Mouse (Mus musculus) MEL (cell line): ENCODE results near the gene Inafm2. TPM values are rescaled to one million over a fixed set of nuclear protein-coding genes. Genes with fewer than 3 reads are reported as not detected.
A peak's percentile ranks its signal among the peaks of the same experiment; 100 is the strongest.

Experiments used
- DNase-seq: peaks from one replicate; pipeline ENCODE4 v3.0.0; 2011; ENCODE audit warnings: low read depth, low spot score
- H3K27ac ChIP-seq: 2 replicates; pipeline ENCODE4 v1.5.1; 2012; ENCODE audit warnings: low read depth, mild to moderate bottlenecking, control low read depth, low read length, moderate library complexity; ENCODE audit not compliant: control insufficient read depth
- H3K27me3 ChIP-seq, 2 experiments: fragments of 150-350 bp in 1 of 2; sonication (generic) in 1 of 2; 2 replicates each; pipeline ENCODE4 v1.6.1; 2012; ENCODE audit warnings: low read length in 2 of 2, mild to moderate bottlenecking in 2 of 2, improper control_type of control experiment in 1 of 2, moderate library complexity in 1 of 2; ENCODE audit not compliant: insufficient read depth in 2 of 2, control insufficient read depth in 1 of 2
- H3K36me3 ChIP-seq, 2 experiments: 2 replicates each; pipeline ENCODE4 v1.6.1; 2012 to 2014; ENCODE audit warnings: low read length in 2 of 2, improper control_type of control experiment in 1 of 2, inconsistent platforms in 1 of 2, mild to moderate bottlenecking in 1 of 2; ENCODE audit not compliant: insufficient read depth in 2 of 2, control insufficient read depth in 1 of 2
- H3K4me1 ChIP-seq, 2 experiments: fragments of 150-350 bp in 1 of 2; sonication (generic) in 1 of 2; 2 replicates each; pipeline ENCODE4 v1.6.1; 2012; ENCODE audit warnings: low read length in 2 of 2, improper control_type of control experiment in 1 of 2, mild to moderate bottlenecking in 1 of 2; ENCODE audit not compliant: insufficient read depth in 2 of 2, control insufficient read depth in 1 of 2
- H3K4me3 ChIP-seq, 2 experiments: fragments of 150-350 bp in 1 of 2; sonication (generic) in 1 of 2; 2 replicates each; pipeline ENCODE4 v1.5.1; 2012; ENCODE audit warnings: low read depth in 2 of 2, low read length in 2 of 2, mild to moderate bottlenecking in 2 of 2, moderate library complexity in 2 of 2, control low read depth in 1 of 2, improper control_type of control experiment in 1 of 2; ENCODE audit not compliant: control insufficient read depth in 1 of 2, insufficient read depth in 1 of 2
- H3K79me2 ChIP-seq: 2 replicates; pipeline ENCODE4 v1.6.1; 2012; ENCODE audit warnings: mild to moderate bottlenecking, low read length, moderate library complexity; ENCODE audit not compliant: control insufficient read depth, poor library complexity, insufficient read depth
- H3K9ac ChIP-seq: 2 replicates; pipeline ENCODE4 v1.6.1; 2012; ENCODE audit warnings: low read depth, mild to moderate bottlenecking, control low read depth, low read length, moderate library complexity; ENCODE audit not compliant: control insufficient read depth, poor library complexity, severe bottlenecking
- H3K9me3 ChIP-seq: fragments of 150-350 bp; sonication (generic); replicated peaks from 2 replicates; pipeline ENCODE4 v1.6.1; 2012; ENCODE audit warnings: mild to moderate bottlenecking, low read length, improper control_type of control experiment, moderate library complexity; ENCODE audit not compliant: insufficient read depth
- BHLHE40 ChIP-seq: IDR thresholded peaks from 2 replicates; pipeline ENCODE4 v1.6.1; 2012; ENCODE audit warnings: low read depth, mild to moderate bottlenecking, inconsistent platforms, low read length, improper control_type of control experiment, borderline replicate concordance
- CHD1 ChIP-seq: IDR thresholded peaks from 2 replicates; pipeline ENCODE4 v1.6.1; 2012; ENCODE audit warnings: low read depth, mild to moderate bottlenecking, inconsistent platforms, low read length, improper control_type of control experiment
- CHD2 ChIP-seq: IDR thresholded peaks from 2 replicates; pipeline ENCODE4 v1.6.1; 2011; ENCODE audit warnings: low read length, improper control_type of control experiment
- E2F4 ChIP-seq: IDR thresholded peaks from 2 replicates; pipeline ENCODE4 v1.6.1; 2011; ENCODE audit warnings: low read depth, low read length, improper control_type of control experiment, borderline replicate concordance
- ELF1 ChIP-seq: IDR thresholded peaks from 2 replicates; pipeline ENCODE4 v1.6.1; 2014; ENCODE audit warnings: low read depth, mild to moderate bottlenecking, inconsistent platforms, low read length, improper control_type of control experiment, moderate library complexity
- EP300 ChIP-seq, 2 experiments: IDR thresholded peaks; 2 replicates each; pipeline ENCODE4 v1.6.1; 2011; ENCODE audit warnings: improper control_type of control experiment in 2 of 2, low read length in 2 of 2, low read depth in 1 of 2, mild to moderate bottlenecking in 1 of 2
- ETS1 ChIP-seq: IDR thresholded peaks from 2 replicates; pipeline ENCODE4 v1.6.1; 2012; ENCODE audit warnings: low read depth, mild to moderate bottlenecking, inconsistent platforms, low read length, improper control_type of control experiment, moderate library complexity
- GABPA ChIP-seq: IDR thresholded peaks from 2 replicates; pipeline ENCODE4 v1.6.1; 2012; ENCODE audit warnings: low read depth, mild to moderate bottlenecking, inconsistent platforms, low read length, improper control_type of control experiment, moderate library complexity
- GATA1 ChIP-seq: IDR thresholded peaks from 2 replicates; pipeline ENCODE4 v1.6.1; 2011; ENCODE audit warnings: low read depth, low read length, improper control_type of control experiment
- JUND ChIP-seq: IDR thresholded peaks from 2 replicates; pipeline ENCODE4 v1.6.1; 2011; ENCODE audit warnings: low read depth, mild to moderate bottlenecking, improper control_type of control experiment, low read length
- MAFK ChIP-seq: IDR thresholded peaks from 2 replicates; pipeline ENCODE4 v1.6.1; 2011; ENCODE audit warnings: low read depth, mild to moderate bottlenecking, low read length, improper control_type of control experiment, borderline replicate concordance
- MAX ChIP-seq: IDR thresholded peaks from 2 replicates; pipeline ENCODE4 v1.6.1; 2011; ENCODE audit warnings: low read length, improper control_type of control experiment
- MAZ ChIP-seq: IDR thresholded peaks from 2 replicates; pipeline ENCODE4 v1.6.1; 2012; ENCODE audit warnings: low read depth, mild to moderate bottlenecking, inconsistent platforms, low read length, improper control_type of control experiment
- MEF2A ChIP-seq: IDR thresholded peaks from 2 replicates; pipeline ENCODE4 v1.6.1; 2014; ENCODE audit warnings: low read depth, mild to moderate bottlenecking, inconsistent platforms, low read length, improper control_type of control experiment; ENCODE audit not compliant: poor library complexity, insufficient replicate concordance, severe bottlenecking; ENCODE audit errors: extremely low read depth
- MYB ChIP-seq: IDR thresholded peaks from 2 replicates; pipeline ENCODE4 v1.6.1; 2011; ENCODE audit warnings: mild to moderate bottlenecking, low read depth, low read length, improper control_type of control experiment
- MYC ChIP-seq: IDR thresholded peaks from 2 replicates; pipeline ENCODE4 v1.6.1; 2011; ENCODE audit warnings: low read depth, mild to moderate bottlenecking, low read length, improper control_type of control experiment, moderate library complexity
- NELFE ChIP-seq: IDR thresholded peaks from 2 replicates; pipeline ENCODE4 v1.6.1; 2011; ENCODE audit warnings: low read depth, low read length, improper control_type of control experiment
- NRF1 ChIP-seq: IDR thresholded peaks from 2 replicates; pipeline ENCODE4 v1.6.1; 2014; ENCODE audit warnings: low read depth, mild to moderate bottlenecking, inconsistent platforms, low read length, improper control_type of control experiment, moderate library complexity; ENCODE audit not compliant: poor library complexity, insufficient read depth, severe bottlenecking
- POLR2A ChIP-seq, 2 experiments: IDR thresholded peaks; 2 replicates each; pipeline ENCODE4 v1.6.1; 2011 to 2012; ENCODE audit warnings: low read length in 2 of 2, mild to moderate bottlenecking in 2 of 2, control low read depth in 1 of 2, improper control_type of control experiment in 1 of 2, low read depth in 1 of 2, moderate library complexity in 1 of 2; ENCODE audit not compliant: control insufficient read depth in 1 of 2, insufficient read depth in 1 of 2, poor library complexity in 1 of 2
- POLR2AphosphoS5 ChIP-seq: IDR thresholded peaks from 2 replicates; pipeline ENCODE4 v1.6.1; 2012; ENCODE audit warnings: low read depth, borderline replicate concordance, mild to moderate bottlenecking, inconsistent platforms, low read length, moderate library complexity, mixed read lengths
- RCOR1 ChIP-seq: IDR thresholded peaks from 2 replicates; pipeline ENCODE4 v1.6.1; 2012; ENCODE audit warnings: low read depth, mild to moderate bottlenecking, inconsistent platforms, low read length, improper control_type of control experiment
- SIN3A ChIP-seq: IDR thresholded peaks from 2 replicates; pipeline ENCODE4 v1.6.1; 2012; ENCODE audit warnings: low read length, improper control_type of control experiment, inconsistent platforms
- TAL1 ChIP-seq: IDR thresholded peaks from 2 replicates; pipeline ENCODE4 v1.6.1; 2012; ENCODE audit warnings: mild to moderate bottlenecking, inconsistent platforms, low read length, moderate library complexity, mixed read lengths
- TBP ChIP-seq: IDR thresholded peaks from 2 replicates; pipeline ENCODE4 v1.8.0; 2011; ENCODE audit warnings: low read depth, low read length, improper control_type of control experiment
- TCF12 ChIP-seq: IDR thresholded peaks from 2 replicates; pipeline ENCODE4 v1.6.1; 2014; ENCODE audit warnings: low read depth, mild to moderate bottlenecking, inconsistent platforms, low read length, improper control_type of control experiment, moderate library complexity
- UBTF ChIP-seq: IDR thresholded peaks from 2 replicates; pipeline ENCODE4 v1.6.1; 2012; ENCODE audit warnings: low read depth, mild to moderate bottlenecking, inconsistent platforms, low read length, improper control_type of control experiment, moderate library complexity, borderline replicate concordance; ENCODE audit not compliant: insufficient read depth
- ZC3H11A ChIP-seq: IDR thresholded peaks from 2 replicates; pipeline ENCODE4 v1.6.1; 2012; ENCODE audit warnings: low read depth, mild to moderate bottlenecking, inconsistent platforms, low read length, improper control_type of control experiment
- ZKSCAN1 ChIP-seq: IDR thresholded peaks from 2 replicates; pipeline ENCODE4 v1.6.1; 2012; ENCODE audit warnings: low read depth, mild to moderate bottlenecking, inconsistent platforms, low read length, improper control_type of control experiment, moderate library complexity
- ZMIZ1 ChIP-seq: IDR thresholded peaks from 2 replicates; pipeline ENCODE4 v1.6.1; 2012; ENCODE audit warnings: low read depth, mild to moderate bottlenecking, inconsistent platforms, low read length, improper control_type of control experiment, moderate library complexity
- polyA plus RNA-seq, 2 experiments: library from polyadenylated mRNA; stranded (reverse) in 1 of 2; unstranded in 1 of 2; fragments of >175 nt in 1 of 2; fragments of >200 nt in 1 of 2; gene quantifications; 2 replicates each; pipeline versions ENCODE4 v1.2.1 to v1.2.4; 2012; ENCODE audit warnings: low replicate concordance in 2 of 2, low read depth in 1 of 2; ENCODE audit not compliant: insufficient read length in 2 of 2, insufficient read depth in 1 of 2, missing spikeins in 1 of 2
- total RNA-seq: library from RNA; depleted of rRNA; stranded (reverse); fragments of 300-350 nt; gene quantifications from 2 replicates; pipeline ENCODE4 v1.2.3, GENCODE M21; 2012

The Inafm2 gene
- total and polyA plus RNA-seq, 3 experiments: 8.6 to 14.5 TPM; not detected in 1

DNA sequence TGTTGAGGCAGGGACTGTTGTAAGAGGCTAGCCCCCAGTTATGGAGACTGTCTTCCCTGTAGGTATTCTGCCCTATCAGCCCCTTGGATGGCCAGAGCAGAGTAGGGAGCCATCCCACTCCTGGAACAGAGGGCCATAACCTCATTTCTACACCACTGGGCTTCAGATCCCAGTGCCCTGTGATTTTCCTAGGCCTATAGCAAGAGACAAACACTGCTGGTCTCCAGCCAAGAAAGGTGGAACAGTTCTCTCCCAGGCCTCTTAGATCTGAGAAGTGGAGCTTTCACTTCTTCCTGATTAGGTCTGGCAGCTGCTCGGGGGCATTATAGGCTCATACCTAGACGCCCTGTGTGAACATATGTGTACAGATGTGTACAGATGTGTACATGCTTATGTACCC lies 30.7 kb downstream of the Inafm2 start:
- Histone ChIP-seq H3K4me1 (peaks cover 13 to 48% of the 10 kb centered on the region in 2 experiments), H3K9me3 (no peaks in the 10 kb centered on the region), H3K36me3 (peaks cover 0 to 13% of the 10 kb centered on the region in 2 experiments; a peak in 2 of 4 replicates), H3K27me3 (no peaks in the 10 kb centered on the region), H3K27ac (no peak overlapping the region), H3K9ac (no peak overlapping the region), H3K4me3 (no peak overlapping the region), H3K79me2 (no peaks in the 10 kb centered on the region)
- DNase-seq: no peak
- TF ChIP-seq CHD1: no peak
- TF ChIP-seq EP300 (IDR thresholded peaks at IDR 0.05; ENCODE audit: low read depth in 1 of 2, low read length in 2 of 2): no peak
- TF ChIP-seq NRF1: no peak
- no peak for TF ChIP-seq POLR2A (IDR thresholded peaks at IDR 0.05; ENCODE audit: control insufficient read depth in 1 of 2, insufficient read depth in 1 of 2, low read depth in 1 of 2, low read length in 2 of 2, poor library complexity in 1 of 2)
- TF ChIP-seq GABPA: no peak
- no peak for TF ChIP-seq UBTF
- no peak for TF ChIP-seq TCF12
- no peak for TF ChIP-seq SIN3A
- no peak for TF ChIP-seq POLR2AphosphoS5
- no peak for TF ChIP-seq TBP
- no peak for TF ChIP-seq E2F4
- TF ChIP-seq ZC3H11A: no peak
- TF ChIP-seq MYC: no peak
- TF ChIP-seq CHD2: no peak
- TF ChIP-seq MAFK: no peak
- TF ChIP-seq MAX: no peak
- no peak for TF ChIP-seq ELF1
- TF ChIP-seq NELFE: no peak
- no peak for TF ChIP-seq MEF2A
- no peak for TF ChIP-seq ZKSCAN1

DNA sequence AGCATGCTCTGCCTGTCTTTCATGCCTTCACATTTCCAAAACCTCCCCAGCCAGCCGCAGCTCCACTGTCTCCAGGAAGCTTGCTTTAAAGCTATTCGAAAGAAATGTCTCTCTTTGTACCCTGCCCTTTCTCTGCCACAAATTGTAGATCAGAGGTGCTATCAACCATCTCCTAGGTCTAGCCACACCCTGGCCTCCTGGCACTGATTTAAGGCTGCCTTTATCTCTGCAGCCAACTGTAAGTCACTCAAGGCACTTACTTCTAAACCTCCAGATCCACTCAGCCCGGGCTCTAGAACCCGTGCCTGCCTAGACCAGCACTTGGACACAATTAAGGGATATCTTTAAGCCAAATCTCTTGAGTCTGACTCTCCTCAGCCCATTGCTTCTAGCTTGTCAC lies 32.9 kb downstream of the Inafm2 start:
- DNase-seq: peak; percentile 83
- Histone ChIP-seq H3K9ac (0 out of 2 replicates have a peak overlapping the region, but pooled peaks have one; percentile 8), H3K36me3 (peaks cover 0 to 25% of the 10 kb centered on the region in 2 experiments; a peak in 2 of 4 replicates), H3K79me2 (no peaks in the 10 kb centered on the region), H3K4me3 (peak overlapping the region in 1 of 2 experiments; percentile 14; a peak in 2 of 4 replicates), H3K9me3 (no peaks in the 10 kb centered on the region), H3K27me3 (no peaks in the 10 kb centered on the region), H3K4me1 (peaks cover 19 to 56% of the 10 kb centered on the region in 2 experiments), H3K27ac (peak overlapping the region; percentile 75)
- TF ChIP-seq EP300 (IDR thresholded peaks at IDR 0.05; ENCODE audit: low read depth in 1 of 2, low read length in 2 of 2) (peak; percentile 81 to 89), ELF1 (no peak), POLR2AphosphoS5 (no peak), MAX (0 out of 2 replicates have a peak, but pooled peaks have one; percentile 42), GATA1 (peak; percentile 82), NRF1 (peak; percentile 25; the same call in 1 of the 2 replicates), TCF12 (peak; percentile 84), POLR2A (IDR thresholded peaks at IDR 0.05; ENCODE audit: control insufficient read depth in 1 of 2, insufficient read depth in 1 of 2, low read depth in 1 of 2, low read length in 2 of 2, poor library complexity in 1 of 2) (peak in 1 of 2 experiments; percentile 24; a peak in 1 of 4 replicates), TAL1 (peak; percentile 47), GABPA (no peak), ETS1 (peak; percentile 72), JUND (no peak), BHLHE40 (peak; percentile 64; the same call in 1 of the 2 replicates), RCOR1 (peak; percentile 77), MAZ (peak; percentile 75; the same call in 1 of the 2 replicates), MYB (peak; percentile 64; the same call in 1 of the 2 replicates), SIN3A (peak; percentile 84), ZMIZ1 (peak; percentile 57; the same call in 1 of the 2 replicates), ZKSCAN1 (peak; percentile 44; the same call in 1 of the 2 replicates)
